Mouse (Mus musculus): ENCODE data around the gene Zfand5.

GRCm38 (mm10) chr19:21274181-21274591 is 2.1 kb downstream of the Zfand5 start:
- TF ChIP-seq GATA1 (IDR thresholded peaks at IDR 0.05; ENCODE audit: borderline replicate concordance, low read length) (no peak), FLI1 (IDR thresholded peaks at IDR 0.05; ENCODE audit: low read length) (no peak)
